Mouse (Mus musculus): ENCODE data around the gene Epor. TPM values are rescaled to one million over a fixed set of nuclear protein-coding genes. Genes with fewer than 3 reads are reported as not detected.

Gene Epor
- total RNA-seq, 1 experiment from 2014 or later = 22.8 TPM

GRCm38 (mm10) chr9:21969304-21969703, 6.0 kb upstream of the Epor start:
- ATAC-seq (replicated peaks; ENCODE audit: low read depth, poor library complexity, severe bottlenecking) = no peak

- no peak for ATAC-seq (replicated peaks; ENCODE audit: low read depth, poor library complexity, severe bottlenecking)
These were observed 5.6 kb upstream of the Epor start for GRCm38 (mm10) chr9:21968883-21969282.

DNA sequence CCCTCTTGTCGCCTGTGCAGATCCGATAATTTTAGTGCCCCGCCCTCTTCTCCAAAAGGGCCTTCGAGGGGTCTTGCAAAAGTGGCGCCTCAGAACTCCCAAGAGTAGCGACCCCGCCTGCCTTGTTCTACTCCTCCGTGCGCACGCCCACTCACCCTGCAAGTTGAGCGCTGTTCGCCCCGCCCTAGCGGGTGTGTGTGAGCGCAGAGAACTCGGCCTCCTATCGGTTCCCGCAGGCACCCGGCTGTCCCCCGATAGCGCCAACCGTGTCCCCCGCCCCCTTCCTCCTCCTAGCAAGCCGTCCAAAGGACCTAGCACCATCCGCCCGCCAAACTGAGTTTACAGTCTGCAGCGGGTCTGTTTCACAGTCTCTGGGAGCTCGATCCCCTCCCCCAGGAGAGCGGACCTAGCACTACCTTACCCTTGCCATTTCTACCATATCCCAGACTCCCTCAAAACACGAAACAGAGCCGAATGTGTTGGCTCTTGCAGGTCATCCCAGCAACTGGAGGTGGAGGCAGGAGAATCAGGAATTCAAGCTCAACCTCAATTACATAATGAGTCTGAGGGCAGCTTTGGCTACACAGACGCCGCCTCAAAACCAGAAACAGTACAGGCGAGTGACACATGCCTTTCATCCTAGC, 768 bp downstream of the Epor start:
- peak; percentile 94 for ATAC-seq (replicated peaks; ENCODE audit: low read depth, poor library complexity, severe bottlenecking)

DNA sequence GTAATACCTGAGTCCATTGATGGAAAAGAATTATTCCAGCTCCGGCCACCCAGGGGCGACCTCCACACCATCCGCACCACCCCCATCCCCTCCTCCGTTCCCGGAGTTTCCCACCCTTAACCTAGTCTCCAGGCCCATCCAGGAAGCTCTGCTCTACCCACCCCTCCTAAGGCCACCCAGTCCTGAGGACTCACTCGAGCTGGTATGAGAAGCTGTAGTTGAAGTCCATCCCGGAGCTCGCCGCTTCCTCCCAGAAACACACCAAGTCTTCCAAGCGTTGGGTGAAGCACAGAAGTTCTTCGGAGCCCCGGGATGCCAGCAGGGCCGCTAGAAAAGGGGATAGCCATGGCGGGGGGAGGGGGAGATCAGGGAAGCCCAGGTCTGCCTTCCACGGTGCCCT, 1.3 kb downstream of the Epor start:
- ATAC-seq (replicated peaks; ENCODE audit: low read depth, poor library complexity, severe bottlenecking) = peak; percentile 4; the same call in 1 of the 2 replicates

GRCm38 (mm10) chr9:21961366-21961980, 1.8 kb downstream of the Epor start:
- ATAC-seq (replicated peaks; ENCODE audit: low read depth, poor library complexity, severe bottlenecking) = no peak

DNA sequence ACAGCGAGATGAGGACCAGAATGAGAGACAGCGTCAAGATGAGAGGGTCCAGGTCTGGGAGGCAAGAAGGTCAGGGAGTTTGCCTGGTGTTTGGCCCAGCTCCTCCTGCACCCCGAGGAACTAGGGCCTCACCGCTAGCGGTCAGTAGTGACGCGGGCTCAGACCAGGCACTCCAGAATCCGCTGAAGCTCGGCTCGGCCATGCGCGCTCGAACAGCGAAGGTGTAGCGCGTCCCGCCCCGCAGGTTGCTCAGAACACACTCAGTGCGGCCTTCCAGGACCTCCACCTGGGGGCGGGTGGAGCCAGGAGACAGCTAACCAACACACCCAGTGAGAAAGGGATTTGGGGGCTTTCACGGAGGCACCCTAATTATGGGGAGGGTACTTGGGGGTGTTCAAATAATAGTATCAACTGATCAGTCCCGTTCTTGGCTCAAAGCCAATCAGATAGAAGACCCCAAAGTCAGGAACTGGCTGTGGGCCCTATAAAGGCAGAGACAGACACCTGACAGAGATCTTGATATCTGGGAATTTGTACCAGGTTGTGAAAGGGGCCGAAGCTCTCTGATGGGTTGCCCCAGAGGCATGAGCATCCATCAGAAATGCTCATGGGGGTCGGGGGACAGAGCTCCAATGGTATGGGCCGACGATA, 2.6 kb downstream of the Epor start:
- no peak for ATAC-seq (replicated peaks; ENCODE audit: low read depth, poor library complexity, severe bottlenecking)

DNA sequence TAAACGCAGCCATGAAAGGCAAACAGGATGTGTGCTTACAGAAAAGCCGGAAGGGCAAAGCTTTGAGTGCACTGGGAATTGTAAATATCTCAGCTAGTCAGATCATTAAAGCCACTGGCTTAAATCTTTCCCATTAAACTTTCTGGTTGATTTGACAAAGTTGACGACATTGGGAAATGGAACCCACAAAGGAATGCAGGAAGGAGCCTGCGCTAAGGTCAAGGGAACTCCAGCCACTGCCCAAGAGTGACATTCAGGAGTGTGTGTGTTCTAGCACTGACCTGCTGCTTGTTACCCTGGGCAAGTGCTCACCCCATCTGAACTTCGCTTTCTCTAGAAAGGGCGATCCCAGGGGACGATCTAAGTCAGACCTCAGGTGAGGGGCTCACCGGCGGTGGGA, 3.2 kb downstream of the Epor start:
- ATAC-seq (replicated peaks; ENCODE audit: low read depth, poor library complexity, severe bottlenecking) = no peak

- ATAC-seq (replicated peaks; ENCODE audit: low read depth, poor library complexity, severe bottlenecking) = no peak
These were observed 4.1 kb downstream of the Epor start for GRCm38 (mm10) chr9:21959244-21959643.

GRCm38 (mm10) chr9:21958372-21958771, 4.9 kb downstream of the Epor start:
- ATAC-seq (replicated peaks; ENCODE audit: low read depth, poor library complexity, severe bottlenecking) = no peak

- ATAC-seq (replicated peaks; ENCODE audit: low read depth, poor library complexity, severe bottlenecking) = peak; percentile 90
These were observed 7.6 kb downstream of the Epor start, which contains the start of gene Swsap1 for GRCm38 (mm10) chr9:21955570-21956281. Swsap1 (plus strand) TSS chr9:21955755.

DNA sequence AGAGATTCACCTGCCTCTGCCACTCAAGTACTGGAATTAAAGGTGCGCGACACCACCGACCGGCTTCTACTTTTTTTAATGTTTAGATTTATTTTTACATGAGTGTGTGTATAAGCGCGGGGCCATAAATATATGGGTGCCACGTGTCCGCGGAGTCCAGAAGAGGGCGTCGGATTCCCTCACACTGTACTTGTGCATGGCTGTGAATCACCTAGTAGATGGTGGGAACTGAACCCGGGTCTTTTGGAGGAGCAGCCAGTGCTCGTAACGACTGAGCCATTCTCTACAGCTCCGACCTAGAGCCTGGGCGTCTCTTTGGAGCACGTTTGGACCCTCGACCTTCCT, 8.1 kb downstream of the Epor start:
- ATAC-seq (replicated peaks; ENCODE audit: low read depth, poor library complexity, severe bottlenecking) = peak; percentile 55

DNA sequence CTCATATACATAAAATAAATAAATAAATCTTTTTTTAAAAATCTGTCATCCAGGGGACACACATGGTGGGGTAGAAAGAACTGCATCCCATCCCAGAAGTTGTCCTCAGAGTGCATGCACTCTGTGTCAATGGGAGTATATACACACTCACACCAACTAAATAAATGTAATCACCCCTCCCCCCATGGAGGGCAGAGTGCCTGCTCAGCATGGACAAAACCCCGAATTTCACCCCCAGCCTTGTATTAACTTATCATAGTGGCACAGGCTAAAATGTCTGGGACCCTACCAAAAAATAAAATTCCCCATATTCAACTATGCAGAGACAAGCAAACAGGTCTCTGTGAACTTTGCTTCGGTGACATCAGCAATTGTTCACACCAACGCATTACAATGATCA, 8.7 kb downstream of the Epor start:
- ATAC-seq (replicated peaks; ENCODE audit: low read depth, poor library complexity, severe bottlenecking) = no peak

GRCm38 (mm10) chr9:21953600-21953999, 9.7 kb downstream of the Epor start:
- no peak for ATAC-seq (replicated peaks; ENCODE audit: low read depth, poor library complexity, severe bottlenecking)

DNA sequence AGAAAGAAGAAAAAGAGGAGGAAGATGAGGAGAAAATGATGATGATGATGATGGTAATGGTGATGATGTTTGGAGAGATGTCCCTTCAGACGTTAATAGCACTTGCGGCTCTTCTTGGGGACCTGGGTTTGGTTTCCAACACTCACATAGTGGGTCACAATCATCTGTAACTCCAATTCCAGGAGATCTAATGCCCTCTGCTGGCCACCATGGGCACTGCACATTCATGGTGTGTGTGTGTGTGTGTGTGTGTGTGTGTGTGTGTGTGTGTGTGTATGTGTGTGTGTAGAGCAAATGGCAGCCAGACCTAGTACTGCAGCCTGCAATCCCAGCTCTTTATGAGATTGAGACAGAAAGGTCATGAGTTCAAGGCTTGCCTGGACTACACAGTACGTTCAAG, 11.3 kb downstream of the Epor start:
- ATAC-seq (replicated peaks; ENCODE audit: low read depth, poor library complexity, severe bottlenecking) = no peak

DNA sequence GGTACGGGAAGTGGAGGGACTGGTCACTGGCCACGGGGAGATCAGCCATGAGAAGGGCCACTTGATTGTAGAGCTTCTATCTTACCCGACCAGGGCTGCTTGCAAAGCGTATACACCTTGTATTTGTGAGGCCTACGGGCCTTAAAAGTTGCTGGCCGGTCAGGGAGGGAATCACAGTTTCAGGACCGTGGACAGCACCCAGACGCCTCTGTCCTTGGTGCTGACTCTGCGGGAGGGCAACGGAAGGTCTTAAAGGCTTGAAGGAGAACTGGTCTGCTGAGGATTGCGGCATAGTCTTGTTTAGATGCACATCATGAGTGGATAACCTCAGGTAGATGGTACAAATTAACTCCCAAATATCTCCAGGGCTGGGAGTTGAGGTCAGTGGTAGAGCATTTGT, 13.0 kb downstream of the Epor start:
- ATAC-seq (replicated peaks; ENCODE audit: low read depth, poor library complexity, severe bottlenecking) = peak; percentile 77

- no peak for ATAC-seq (replicated peaks; ENCODE audit: low read depth, poor library complexity, severe bottlenecking)
These were observed 14.5 kb downstream of the Epor start for GRCm38 (mm10) chr9:21948790-21949189.

- no peak for ATAC-seq (replicated peaks; ENCODE audit: low read depth, poor library complexity, severe bottlenecking)
These were observed 15.2 kb downstream of the Epor start for GRCm38 (mm10) chr9:21948146-21948545.

DNA sequence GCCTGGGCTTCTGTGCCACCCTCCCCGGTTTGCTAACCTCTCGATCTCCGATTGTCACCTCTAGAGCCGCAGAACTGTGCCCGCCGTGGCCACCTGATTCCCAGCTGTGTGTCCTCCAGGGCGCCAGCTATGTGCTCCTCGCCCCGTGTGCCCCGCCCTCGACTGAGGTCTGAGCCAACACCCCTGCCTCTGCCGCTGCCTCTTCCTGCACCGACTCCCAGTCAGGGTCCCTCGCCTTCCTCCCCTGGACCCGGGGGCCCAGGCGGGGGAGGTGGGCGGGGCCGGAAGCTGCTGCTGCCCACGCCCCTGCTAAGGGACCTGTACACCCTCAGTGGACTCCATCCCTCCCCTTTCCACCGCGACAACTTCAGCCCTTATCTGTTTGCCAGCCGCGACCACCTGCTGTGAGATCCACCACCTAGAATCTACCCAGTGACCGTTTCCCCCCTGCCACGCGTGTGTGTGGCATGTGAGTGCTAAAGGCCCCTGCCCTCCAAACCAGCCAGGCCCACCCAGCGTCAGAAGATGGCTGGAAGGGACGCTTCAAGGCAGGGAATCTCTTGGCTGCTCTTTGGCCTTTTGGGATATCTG, 15.7 kb downstream of the Epor start:
- peak; percentile 55 for ATAC-seq (replicated peaks; ENCODE audit: low read depth, poor library complexity, severe bottlenecking)

DNA sequence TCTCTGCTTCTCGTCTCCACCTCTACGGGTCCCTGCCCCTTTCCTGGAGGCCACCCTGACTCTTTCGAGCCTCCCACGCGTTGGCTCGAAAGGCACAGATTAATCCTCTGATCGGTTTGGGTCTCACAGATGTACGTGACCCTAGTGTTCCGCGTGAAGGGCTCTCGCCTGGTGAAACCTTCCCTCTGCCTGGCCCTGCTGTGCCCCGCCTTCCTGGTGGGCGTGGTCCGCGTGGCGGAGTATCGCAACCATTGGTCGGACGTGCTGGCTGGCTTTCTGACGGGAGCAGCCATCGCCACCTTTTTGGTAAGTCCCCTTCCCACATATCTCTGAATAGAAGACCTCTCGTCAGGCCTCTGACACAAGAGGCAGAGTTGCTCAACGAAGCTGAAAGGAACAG, 19.0 kb downstream of the Epor start:
- peak; percentile 17; the same call in 1 of the 2 replicates for ATAC-seq (replicated peaks; ENCODE audit: low read depth, poor library complexity, severe bottlenecking)

DNA sequence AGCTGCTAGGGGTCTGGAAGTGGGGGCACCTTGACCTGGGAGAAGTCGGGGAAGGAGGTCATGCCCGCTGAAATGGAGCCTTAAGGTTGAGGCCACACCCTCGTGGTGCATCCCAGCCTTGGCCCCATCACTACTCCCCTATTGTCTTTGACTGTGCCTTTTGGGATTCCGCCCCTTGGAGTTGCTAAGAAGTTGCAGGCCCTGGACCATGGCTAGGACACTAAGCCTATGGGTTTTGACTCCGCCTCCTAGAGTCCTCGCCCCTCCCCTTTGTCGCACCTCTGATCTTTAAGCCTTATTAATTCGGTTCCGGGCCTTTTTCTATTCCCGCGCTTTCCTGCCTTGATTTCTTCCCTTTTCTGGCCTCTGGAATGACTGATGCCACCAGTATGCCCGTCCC, 19.7 kb downstream of the Epor start:
- ATAC-seq (replicated peaks; ENCODE audit: low read depth, poor library complexity, severe bottlenecking) = no peak

- ATAC-seq (replicated peaks; ENCODE audit: low read depth, poor library complexity, severe bottlenecking) = no peak
These were observed 20.3 kb downstream of the Epor start for GRCm38 (mm10) chr9:21943046-21943445.
